Mouse (Mus musculus) CD4-positive helper T cell, adult 2 months (primary cell): ENCODE data around the gene Tnni1.
A peak's percentile ranks its signal among the peaks of the same experiment; 100 is the strongest.

Experiments used
- DNase-seq: peaks from one replicate; pipeline ENCODE4 v3.0.0-alpha.2; 2012; ENCODE audit warnings: low read depth, missing footprints, low spot score

The Tnni1 gene

GRCm38 (mm10) chr1:135844481-135844880 is 65.2 kb downstream of the Tnni1 start:
- DNase-seq: no peak

GRCm38 (mm10) chr1:135846632-135847031 is 67.4 kb downstream of the Tnni1 start:
- no peak for DNase-seq

- DNase-seq: peak; percentile 48
These were observed 67.9 kb downstream of the Tnni1 start for GRCm38 (mm10) chr1:135847139-135847562.

- DNase-seq: no peak
These were observed 68.5 kb downstream of the Tnni1 start for GRCm38 (mm10) chr1:135847611-135848351.

GRCm38 (mm10) chr1:135850722-135851512 is 71.7 kb downstream of the Tnni1 start:
- no peak for DNase-seq

- DNase-seq: no peak
These were observed 73.0 kb downstream of the Tnni1 start for GRCm38 (mm10) chr1:135852044-135852756.

- DNase-seq: no peak
These were observed 74.0 kb downstream of the Tnni1 start for GRCm38 (mm10) chr1:135853200-135853599.

- DNase-seq: no peak
These were observed 75.5 kb downstream of the Tnni1 start for GRCm38 (mm10) chr1:135854591-135855343.

- no peak for DNase-seq
These were observed 76.1 kb downstream of the Tnni1 start for GRCm38 (mm10) chr1:135855344-135855687.

- no peak for DNase-seq
These were observed 76.8 kb downstream of the Tnni1 start for GRCm38 (mm10) chr1:135856070-135856469.

GRCm38 (mm10) chr1:135857137-135857775 is 78.0 kb downstream of the Tnni1 start:
- DNase-seq: no peak

GRCm38 (mm10) chr1:135858533-135858932 is 79.3 kb downstream of the Tnni1 start:
- no peak for DNase-seq
